Mouse (Mus musculus): ENCODE results near the gene Phf23.
"Not testable (repeated sequence)": the region's sequence is repeated elsewhere in the genome, so short reads cannot be mapped to it uniquely, and the experiment has no call there.

Phf23 gene

DNA sequence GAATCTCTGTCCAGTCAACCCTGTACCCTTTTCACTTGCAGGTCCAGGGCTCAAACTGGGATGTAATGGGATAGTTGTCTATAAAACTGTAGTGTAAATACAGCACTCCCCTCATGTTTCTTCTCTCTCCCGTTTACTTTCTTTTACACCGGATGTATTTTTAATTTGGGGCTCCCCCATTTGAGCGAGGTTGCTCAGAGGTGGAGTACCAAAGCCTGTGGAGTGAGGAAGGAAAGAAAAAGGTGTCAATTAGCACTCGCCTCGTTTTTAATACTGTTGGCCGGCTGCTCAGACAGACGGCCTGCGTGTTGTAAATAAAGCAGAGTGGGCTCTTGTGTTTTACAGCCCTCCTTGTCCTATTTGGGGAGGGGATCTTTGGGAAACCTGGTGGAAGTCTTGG, 4.1 kb downstream of the Phf23 start:
- peak; percentile 43 for DNase-seq (ENCODE audit: low read depth, low spot score)

DNA sequence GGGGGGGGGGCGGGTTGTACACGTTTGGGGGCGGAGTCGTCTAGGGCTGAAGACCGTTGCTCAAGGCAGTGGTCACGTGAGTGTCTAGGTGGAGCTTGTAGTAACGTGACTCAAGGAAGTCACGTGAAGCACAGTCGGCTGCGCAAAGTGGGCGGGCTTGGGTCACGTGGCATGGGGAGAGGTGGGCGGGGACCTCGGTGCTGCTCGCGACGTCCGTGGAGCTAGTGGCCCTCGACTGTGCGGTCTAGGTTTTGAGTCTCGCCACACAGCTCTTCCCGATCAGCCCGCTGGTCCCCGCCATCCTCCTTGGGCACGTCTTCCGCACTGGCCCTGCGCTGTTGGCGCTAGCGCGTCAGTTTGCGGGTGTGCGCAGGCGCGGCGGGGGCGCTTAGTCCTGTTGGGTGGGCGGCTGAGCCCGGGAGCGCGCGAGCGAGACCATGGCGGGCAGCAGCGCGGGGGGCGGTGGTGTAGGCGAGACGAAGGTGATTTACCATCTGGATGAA, 4.9 kb downstream of the Phf23 start, which contains the start of gene Dvl2:
Gene Dvl2 (plus strand): TSS at position 200 of the 503 bp plus-strand sequence.
- peak; percentile 97 for DNase-seq (ENCODE audit: low read depth, low spot score)

DNA sequence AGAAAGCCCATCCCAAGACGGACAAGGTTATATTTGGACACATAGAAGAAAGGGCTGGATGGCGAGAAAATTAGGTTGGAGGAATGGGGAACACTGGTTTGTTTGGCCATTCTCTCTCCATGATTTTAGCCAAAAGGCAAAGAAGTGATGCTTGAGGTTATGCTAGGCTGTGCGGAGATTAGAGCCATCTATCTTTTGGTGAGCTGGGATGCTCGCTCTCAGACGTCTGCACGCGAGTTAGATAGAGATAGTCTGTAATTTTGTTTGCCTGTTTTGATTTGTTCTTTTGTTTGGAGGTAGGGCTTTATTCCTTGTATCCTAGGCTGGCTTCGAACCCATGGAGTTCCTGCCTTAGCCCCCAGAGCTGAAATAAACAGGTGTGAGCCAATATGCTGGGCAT, 5.6 kb downstream of the Phf23 start:
- no peak for DNase-seq (ENCODE audit: low read depth, low spot score)

DNA sequence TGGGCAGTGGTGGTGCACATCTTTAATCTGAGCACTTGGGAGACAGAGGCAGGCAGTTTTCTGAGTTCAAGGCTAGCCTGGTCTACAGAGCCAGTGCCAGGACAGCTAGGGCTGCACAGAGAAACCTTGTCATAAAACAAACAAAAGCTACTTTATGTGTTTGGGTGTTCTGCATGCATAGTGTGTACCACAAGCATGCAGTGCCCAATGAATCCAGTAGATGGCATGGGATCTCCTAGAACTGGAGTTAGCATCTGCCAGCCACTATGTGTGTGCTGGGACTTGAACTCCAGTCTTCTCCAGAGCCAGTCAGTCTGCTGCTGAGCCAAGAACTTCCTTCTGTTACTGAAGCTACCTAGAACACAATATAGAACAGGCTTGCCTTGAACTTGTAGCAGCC, 6.3 kb downstream of the Phf23 start:
- peak; percentile 81 for DNase-seq (ENCODE audit: low read depth, low spot score)

DNA sequence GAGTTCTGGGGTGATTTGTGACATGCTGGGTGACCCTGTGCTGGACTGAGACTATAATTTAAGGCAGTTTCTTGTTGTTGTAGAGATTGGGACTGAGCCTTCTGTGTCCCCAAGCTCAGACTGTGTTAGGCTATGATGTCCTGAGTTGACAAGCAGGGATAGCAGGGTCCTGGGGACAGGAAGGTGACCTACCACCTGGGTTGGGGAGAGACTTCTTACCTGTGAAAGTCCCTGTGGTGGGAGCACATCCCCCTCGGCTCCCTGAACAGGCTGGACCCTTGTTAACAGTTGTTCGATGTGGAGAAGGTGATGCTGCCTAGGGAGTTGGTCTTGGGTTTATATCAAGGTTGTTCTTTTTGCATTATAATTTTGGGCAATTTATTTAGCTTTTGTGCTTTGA, 6.9 kb downstream of the Phf23 start:
- no peak for DNase-seq (ENCODE audit: low read depth, low spot score)

DNA sequence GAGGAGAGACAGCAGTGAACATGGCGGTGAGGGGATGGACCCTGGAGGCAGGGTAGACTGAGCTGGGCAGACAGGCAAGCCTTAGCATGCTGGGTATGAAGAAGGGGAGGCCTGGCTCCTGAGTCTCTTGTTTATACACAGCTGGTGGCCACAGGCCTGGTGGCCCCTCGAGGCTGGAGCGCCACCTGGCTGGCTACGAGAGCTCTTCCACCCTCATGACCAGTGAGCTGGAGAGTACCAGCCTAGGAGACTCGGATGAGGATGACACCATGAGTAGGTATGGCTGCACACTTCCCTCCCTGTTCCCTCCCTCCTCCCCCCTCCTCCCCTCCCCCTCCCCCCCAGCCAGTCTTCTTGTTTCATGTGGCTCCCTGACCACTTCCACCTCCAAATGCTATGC, 9.9 kb downstream of the Phf23 start:
- peak; percentile 41 for DNase-seq (ENCODE audit: low read depth, low spot score)

DNA sequence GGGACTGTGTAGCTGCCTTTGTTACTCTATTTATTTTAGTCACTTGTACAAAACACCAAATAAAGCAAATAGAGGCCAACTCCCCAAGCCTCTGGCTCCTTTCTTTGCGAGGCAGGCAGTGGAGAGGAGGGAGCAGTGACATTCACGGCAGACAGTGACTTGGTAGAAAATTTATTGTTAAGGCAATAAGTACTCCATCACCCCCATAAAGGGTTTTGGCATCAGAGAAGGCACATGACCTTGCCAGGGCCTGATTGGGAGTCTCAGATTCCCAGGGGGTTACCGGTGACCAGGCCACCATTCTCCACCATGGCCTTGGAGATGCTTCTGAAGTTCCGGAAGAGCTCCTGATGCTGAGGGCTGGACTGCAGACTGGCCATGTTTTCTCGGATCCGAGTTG, 14.5 kb downstream of the Phf23 start:
- DNase-seq (ENCODE audit: low read depth, low spot score) = no peak

DNA sequence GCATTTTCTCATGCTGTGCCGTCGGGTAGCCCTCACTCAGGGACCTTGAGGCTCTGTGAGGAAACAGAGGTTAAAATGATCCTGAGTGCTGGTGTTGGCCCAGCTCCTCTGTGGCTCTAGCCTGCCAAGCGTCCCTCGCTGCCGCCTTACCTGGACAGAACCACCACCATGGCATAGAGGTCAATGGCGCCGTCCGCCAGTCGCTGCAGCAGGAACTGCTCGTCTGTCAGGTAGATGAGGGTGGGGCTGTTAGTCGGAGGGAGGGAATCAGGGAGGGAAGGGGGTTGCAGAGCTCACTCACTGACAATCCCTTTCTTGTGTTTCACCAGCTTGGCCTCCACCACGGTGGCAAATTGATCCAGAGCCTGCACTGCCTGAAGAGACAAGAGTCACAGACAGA, 15.0 kb downstream of the Phf23 start:
- DNase-seq (ENCODE audit: low read depth, low spot score) = no peak

DNA sequence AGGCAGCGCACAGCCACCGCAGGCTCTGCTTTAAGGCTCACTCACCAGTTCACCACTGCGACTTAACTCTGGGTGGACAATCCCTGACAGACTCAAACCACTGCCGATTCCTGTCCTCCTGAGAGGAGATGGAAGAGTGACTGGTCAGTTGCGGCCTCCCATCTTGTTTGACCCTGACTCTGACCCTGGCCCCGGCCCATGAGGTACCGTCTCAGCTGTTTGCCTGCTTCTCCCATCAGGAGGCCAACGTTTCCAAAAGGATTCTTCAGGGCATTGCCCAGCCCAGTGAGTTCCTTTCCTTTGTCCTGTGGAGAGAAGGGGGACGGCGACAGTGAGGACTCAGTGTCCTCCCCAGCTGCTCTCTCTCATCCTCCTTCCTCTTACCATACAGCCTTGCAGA, 15.4 kb downstream of the Phf23 start:
- DNase-seq (ENCODE audit: low read depth, low spot score) = no peak

DNA sequence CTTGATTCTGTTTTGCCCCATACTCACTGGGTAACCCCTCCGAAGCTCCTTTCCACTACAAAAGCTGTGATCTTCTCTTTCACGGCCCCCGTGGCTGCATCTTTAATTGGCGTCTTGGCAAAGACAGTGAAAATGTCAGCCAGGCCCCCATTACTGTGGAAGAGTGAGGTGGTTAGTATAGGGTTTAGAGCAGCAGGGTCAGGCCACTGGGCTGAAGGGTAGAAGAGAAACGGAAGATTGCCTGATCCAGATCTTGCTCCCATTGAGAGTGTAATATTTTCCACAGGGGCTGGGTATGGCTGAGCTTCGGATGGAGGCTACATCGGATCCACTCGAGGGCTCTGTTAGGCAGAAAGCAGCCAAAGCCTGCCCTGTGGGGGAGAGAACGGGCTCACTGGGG, 17.4 kb downstream of the Phf23 start:
- DNase-seq (ENCODE audit: low read depth, low spot score) = no peak

DNA sequence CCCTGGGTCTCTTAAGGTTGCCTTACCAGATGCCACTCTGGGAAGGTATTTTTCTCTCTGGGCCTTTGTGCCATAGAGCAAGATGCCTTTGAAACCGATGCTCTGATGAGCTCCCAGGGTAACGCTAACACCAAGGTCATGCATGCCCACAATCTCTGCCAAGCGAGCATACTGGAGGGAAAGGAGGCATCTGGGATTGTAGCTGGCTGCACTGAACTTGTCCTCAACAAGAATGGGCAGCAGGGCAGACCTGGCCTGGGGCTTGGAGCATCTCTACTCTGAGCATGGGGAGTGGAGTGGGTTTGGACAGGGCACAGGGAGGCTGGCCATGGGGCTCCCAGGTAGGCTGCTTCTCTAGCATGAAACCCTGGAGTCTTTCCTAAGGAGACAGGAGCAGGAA, 17.8 kb downstream of the Phf23 start:
- no peak for DNase-seq (ENCODE audit: low read depth, low spot score)

DNA sequence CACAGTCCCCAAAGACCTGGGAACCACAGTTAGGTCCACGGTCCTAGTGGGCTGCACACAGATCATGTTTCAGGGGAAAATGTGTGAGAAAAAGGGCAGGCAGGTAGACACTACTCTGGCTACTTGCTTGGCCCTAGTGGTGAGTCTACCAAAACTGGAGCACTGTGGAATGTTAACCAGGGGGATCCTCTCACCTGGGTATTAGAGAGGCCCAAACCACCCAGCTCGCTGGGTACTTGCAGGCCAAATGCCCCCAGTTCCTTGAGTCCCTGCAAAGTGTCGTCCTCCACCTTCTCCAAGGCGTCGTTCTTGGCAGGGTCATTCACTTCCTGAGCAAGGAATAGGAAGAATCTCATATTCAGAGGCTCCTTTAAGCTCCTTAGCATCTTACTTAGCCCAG, 18.5 kb downstream of the Phf23 start:
- no peak for DNase-seq (ENCODE audit: low read depth, low spot score)

DNA sequence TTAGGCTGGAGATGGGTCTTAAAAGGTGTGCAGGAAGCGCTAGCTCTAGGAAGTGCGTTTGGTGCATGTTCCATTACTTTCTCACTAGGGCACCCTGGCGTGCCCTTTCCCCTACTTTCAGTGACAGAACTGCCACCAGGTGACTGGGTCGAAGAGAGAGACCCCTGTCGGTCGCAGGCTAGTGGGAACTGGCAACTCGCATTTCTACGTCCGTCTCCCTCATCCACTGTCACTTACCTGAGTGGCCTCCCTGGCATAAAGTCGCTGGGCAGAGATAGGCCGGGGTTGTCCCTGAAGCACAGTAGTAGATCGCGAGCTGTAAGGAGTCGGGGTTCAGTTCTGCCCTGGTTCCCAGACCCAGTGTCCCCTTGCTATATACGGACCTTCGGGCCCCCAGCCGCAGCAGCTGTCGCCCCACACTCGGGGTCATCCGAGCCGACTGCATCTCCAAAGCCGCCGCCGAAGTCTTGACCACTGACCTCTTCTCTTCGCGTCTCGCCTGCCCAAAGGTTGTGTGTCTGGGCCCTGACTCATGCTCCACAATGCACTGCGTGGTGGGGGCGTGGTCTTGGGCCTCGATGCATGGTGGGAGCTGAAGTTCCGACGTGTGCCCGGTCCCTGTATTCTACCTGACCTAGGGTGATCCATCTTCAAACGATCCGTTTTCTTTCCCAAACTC, 19.4 kb downstream of the Phf23 start, which contains the start of gene Acadvl:
Gene Acadvl (minus strand): TSS at position 532 of the 679 bp plus-strand sequence.
- peak; percentile 88 for DNase-seq (ENCODE audit: low read depth, low spot score)

DNA sequence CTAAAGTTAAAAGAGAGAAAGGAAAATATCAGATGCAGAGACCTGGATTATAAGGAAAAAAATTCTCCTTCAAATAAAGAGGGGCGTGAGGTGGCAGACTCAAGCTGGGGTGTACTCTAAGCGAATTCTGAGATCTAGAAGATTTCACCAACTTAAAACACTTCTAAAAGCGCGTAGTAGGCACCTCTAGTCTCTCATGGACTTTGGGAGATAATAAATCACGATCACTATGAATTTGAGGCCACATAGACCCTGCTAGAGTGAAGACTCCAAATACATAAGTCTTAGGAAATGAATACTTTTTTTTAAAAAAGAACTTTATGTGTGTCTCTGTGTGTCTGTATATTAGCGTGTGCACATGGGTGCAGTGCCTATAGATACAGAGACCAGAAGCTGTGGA, 20.1 kb downstream of the Phf23 start:
- no peak for DNase-seq (ENCODE audit: low read depth, low spot score)

DNA sequence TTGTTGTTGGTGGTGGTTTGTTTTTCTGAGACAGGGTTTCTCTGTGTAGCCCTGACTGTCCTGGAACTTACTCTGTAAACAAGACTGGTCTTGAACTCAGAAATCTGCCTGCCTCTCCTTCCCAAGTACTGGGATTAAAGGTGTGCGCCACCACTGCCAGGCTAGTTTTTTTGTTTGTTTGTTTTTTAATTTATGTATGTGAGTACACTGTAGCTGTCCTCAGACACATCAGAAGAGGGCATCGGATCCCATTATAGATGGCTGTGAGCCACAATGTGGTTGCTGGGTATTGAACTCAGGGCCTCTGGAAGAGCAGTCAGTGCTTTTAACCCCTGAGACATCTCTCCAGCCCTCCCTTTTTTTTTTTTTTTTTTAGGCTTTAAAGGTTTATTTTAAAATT, 20.6 kb downstream of the Phf23 start:
- DNase-seq (ENCODE audit: low read depth, low spot score) = not testable (repeated sequence)

DNA sequence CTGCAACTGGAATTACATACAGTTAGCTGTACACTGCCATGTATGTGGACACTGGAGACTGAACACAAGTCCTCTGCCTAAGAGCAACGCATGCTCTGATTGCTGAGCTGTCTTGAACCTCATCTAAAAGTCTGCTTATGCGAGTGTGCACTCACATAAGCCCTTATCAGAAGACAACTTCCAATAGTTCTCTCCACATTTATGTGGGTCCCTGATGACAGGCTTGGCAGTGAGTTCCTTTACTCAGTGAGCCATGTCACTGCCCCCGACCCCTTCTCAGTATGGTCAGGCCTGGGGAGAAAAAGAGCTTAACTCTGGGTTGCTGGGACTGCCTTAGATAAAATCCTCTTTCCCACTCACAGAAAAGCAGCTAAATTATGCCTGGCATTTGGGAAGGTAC, 21.1 kb downstream of the Phf23 start, which contains the start of gene Dlg4:
Gene Dlg4 (plus strand): TSS at position 274 of the 400 bp plus-strand sequence.
- no peak for DNase-seq (ENCODE audit: low read depth, low spot score)

DNA sequence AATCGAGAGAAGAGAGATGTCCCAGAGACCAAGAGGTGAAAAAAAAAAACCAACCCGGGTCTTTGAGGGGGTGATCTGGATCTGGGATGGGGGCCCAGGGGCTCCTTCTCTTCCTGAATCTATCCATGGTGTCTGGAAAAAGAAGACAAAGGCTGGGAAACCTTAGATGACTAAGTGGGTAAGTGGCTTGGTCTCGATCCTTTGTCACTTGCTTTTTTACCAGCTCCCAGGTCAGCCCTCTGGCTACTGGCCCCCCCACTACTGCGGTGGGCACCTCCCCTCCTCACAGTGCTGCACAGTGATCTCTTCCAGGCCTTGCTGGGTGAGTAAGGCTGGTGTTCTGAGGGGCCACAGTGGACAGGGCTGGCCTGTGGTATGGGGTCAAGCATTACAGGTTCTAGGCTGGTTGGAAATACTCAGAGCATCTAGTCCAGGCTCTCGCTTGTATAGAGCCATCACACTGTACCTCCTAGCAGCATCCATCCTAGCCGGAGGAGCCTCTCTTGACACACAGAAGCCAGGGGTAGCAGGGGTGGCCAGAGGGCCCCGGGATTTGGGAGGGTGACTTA, 21.7 kb downstream of the Phf23 start:
- DNase-seq (ENCODE audit: low read depth, low spot score) = no peak

DNA sequence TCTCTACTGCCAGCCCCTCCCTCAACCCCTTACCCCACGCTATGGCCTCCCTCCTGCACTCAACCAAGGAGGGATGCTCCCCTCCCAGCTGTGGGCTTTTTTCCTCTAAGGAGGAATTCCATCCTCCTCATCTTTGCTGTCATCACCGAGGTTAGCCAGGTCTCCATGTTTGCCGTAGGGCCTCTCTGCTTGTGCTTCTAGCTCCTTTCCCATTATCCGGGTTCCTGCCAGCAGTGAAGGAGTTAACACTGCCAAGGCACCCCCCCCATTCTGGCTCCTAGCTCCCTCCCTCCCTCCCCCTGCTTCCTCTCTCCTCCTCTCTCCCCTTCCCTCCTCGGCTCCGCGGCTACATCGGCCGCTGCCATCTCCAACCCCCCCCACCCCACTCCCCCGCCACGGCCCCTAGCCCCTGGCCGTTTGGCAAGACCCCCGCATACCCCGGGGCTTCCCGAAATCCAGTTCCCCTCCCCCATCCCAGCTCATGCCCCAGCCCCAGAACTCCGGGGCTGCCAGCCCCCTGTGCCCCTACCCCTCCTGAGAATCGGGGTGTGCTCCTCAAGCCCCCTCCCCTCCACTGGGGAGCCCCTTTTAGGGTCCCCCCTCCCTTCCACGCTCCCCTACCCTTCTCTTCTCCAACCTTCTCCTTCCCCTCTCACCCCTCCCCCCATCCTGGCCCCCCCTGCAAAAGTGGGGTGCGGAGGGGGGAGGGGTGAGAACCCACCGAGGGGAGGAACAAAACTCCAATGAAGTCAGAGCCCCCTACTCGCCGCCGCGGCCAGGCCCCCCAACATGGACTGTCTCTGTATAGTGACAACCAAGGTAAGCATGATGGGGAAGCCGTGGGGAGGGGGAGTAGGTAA, 22.8 kb downstream of the Phf23 start:
- no peak for DNase-seq (ENCODE audit: low read depth, low spot score)

DNA sequence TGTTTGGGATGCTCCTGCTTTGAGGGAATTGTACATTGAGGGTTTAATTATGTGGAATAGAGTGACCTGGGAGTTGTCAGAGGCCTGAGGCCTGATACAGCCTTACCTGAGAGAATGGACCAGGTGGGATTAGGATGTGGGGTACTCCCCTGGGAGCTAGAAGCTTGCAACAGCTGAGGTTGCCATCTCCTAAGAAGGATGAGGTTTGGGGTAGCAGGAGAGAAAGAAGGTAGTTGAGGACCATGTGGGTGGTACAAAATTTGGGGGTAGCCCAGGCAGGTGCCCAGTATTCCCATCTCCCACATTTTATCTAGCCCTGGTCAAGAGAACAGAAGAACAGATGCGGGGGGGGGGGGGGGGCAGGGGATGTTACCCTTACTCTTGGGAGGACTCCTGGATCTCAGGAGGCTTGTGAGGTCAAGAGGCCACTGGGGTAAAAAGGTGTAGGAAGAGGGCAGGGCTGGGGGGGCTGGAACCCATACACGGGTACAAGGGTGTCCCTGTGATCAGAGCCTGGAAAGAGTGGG, 24.0 kb downstream of the Phf23 start:
- no peak for DNase-seq (ENCODE audit: low read depth, low spot score)

DNA sequence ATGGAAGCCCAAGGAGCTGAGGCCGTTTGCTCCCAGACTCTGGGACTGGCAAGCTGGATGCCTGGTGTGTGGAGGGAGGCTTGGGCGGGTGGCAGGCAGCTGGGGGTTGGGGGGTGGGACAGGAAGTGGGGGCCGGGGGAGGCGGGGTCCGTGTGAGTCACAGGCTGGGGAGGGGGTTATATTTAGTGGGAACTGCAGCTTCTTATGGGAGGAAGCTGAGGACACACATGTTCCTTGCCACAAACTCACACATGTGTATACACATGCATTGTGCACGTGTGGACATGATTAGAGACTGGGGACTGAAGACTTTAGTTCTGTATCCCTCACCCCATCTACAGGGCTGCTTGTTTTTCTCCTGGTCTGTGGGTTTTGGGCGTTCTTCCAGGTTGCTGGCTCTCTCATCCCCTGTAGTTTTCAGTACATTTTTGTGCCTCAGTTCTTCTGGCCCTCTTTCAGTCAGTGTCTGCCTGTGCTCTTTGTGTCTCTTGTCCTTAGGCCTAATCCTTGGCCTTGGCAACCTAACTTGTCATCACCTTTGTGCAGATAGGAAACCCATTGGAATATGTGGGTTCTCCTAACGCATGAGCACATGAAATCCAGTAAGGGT, 24.6 kb downstream of the Phf23 start:
- peak; percentile 27 for DNase-seq (ENCODE audit: low read depth, low spot score)

DNA sequence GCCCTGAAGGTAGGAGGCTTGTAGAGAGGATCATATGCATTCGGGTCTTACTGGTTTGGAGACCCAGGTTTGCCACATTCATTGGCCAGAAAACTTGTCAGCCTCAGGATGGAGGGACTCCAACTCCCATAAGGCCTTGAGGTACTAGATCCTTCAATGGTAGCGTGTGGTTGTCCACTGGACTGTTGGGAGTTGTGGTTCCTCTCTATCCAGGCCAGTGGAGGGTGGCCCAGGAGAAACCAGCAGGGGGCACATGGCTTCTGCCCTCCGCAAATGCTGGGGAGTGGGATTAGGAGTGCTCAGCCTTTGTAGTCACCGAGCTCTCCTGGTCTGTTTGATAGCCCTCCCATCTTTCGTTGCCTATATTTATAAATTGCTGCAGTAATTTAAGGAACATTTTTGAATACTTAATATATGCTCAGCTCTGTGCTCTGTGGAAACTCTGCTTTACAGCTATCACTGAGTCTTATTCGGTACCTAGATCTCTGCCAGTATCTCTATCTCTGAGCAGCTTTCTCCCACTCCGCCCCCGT, 25.2 kb downstream of the Phf23 start:
- DNase-seq (ENCODE audit: low read depth, low spot score) = peak; percentile 88

Data from A20 (cell line).